In the genomic region with DNA sequence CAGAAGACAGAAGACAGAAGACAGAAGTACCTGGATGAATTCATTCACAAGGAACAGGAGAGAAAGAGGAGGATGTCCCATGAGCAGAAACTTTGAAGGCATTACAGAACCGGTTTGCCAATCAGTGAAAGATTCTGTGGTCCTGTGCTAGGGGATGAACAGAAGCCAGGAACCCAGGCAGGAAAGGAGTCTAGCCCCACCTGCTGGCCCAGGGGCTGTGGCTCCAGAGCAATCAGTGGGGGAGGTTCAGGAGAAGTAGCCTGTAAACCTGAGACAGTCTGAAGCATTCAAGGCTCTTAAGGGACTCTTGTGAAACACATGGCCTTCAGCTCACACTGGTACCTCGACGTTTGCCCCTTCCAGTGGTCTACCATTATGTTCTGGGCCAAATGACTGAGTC, we compare ENCODE assay signal across 10 mouse cellular contexts. TPM values are rescaled to one million over a fixed set of nuclear protein-coding genes. Genes with fewer than 3 reads are reported as not detected.
DNase-seq lines count a peak whose midpoint lies in the region; ATAC-seq and TF ChIP-seq lines count a peak whose summit lies in the region.
"Had no signal": no experiment of that assay in that cellular context is flagged by ENCODE, and none has a peak within 500 bp of the region (broad histone marks: within the 10 kb centered on the region; RNA-seq: fewer than 3 reads in every experiment).

No protein-coding gene starts in this region.

- no peaks in the 10 kb centered on the region for H3K9me3 ChIP-seq in intestine, postnatal 0 days (ENCODE audit: control insufficient read depth)
- H3K9me3 ChIP-seq in intestine, embryonic 16.5 days (ENCODE audit: control insufficient read depth, low read length) = no peaks in the 10 kb centered on the region
- H3K9me3 ChIP-seq: limb, embryonic 13.5 days had no signal

- WGBS in intestine, postnatal 0 days = 32% methylated on average over 3 of the region's 3 CpGs
- 39% methylated on average over 3 of the region's 3 CpGs for WGBS in intestine, embryonic 16.5 days

- no peak overlapping the region for H3K27ac ChIP-seq in intestine, postnatal 0 days (ENCODE audit: low read depth, low read length)
- H3K27ac ChIP-seq in intestine, embryonic 16.5 days (ENCODE audit: low read length) = no peak overlapping the region
- H3K27ac ChIP-seq: limb, embryonic 13.5 days had no signal

- H3K36me3 ChIP-seq in intestine, postnatal 0 days (ENCODE audit: control insufficient read depth, insufficient read depth) = no peaks in the 10 kb centered on the region
- H3K36me3 ChIP-seq in intestine, embryonic 16.5 days (ENCODE audit: control insufficient read depth, insufficient read depth, low read length) = no peaks in the 10 kb centered on the region
- H3K36me3 ChIP-seq: limb, embryonic 13.5 days had no signal

- TF ChIP-seq CTCF in intestine, postnatal 0 days (IDR thresholded peaks at IDR 0.05; ENCODE audit: low read depth) = peak; percentile 67

- DNase-seq in 3T3-L1 (ENCODE audit: low read depth, low spot score) = peak; percentile 16
- DNase-seq in ES-CJ7 (ENCODE audit: low read depth, low spot score) = peak; percentile 50
- DNase-seq in kidney, postnatal 10 days = peak; percentile 58
- no peak for DNase-seq in cerebellum, adult 11 months
- no peak for DNase-seq in frontal cortex, postnatal 10 days (ENCODE audit: low spot score in 2 of 2)
- DNase-seq: cerebellum, postnatal 10 days had no signal

- no peak overlapping the region for H3K4me2 ChIP-seq in intestine, postnatal 0 days (replicated peaks; ENCODE audit: low read depth)
- no peak overlapping the region for H3K4me2 ChIP-seq in intestine, embryonic 16.5 days (ENCODE audit: low read depth, low read length)
- H3K4me2 ChIP-seq: limb, embryonic 13.5 days had no signal

- H3K4me3 ChIP-seq in intestine, postnatal 0 days (ENCODE audit: low read depth, low read length) = no peak overlapping the region
- no peak overlapping the region for H3K4me3 ChIP-seq in intestine, embryonic 16.5 days (ENCODE audit: low read length)
- H3K4me3 ChIP-seq: limb, embryonic 13.5 days had no signal

- peaks cover 19% of the 10 kb centered on the region for H3K27me3 ChIP-seq in intestine, postnatal 0 days (replicated peaks; ENCODE audit: control insufficient read depth, insufficient read depth, low read length)
- peaks cover 30% of the 10 kb centered on the region for H3K27me3 ChIP-seq in intestine, embryonic 16.5 days (replicated peaks; ENCODE audit: control insufficient read depth, insufficient read depth, low read length)

- no peak overlapping the region for H3K9ac ChIP-seq in intestine, postnatal 0 days (ENCODE audit: low read depth, low read length)
- H3K9ac ChIP-seq in intestine, embryonic 16.5 days (ENCODE audit: low read depth, low read length) = no peak overlapping the region
- H3K9ac ChIP-seq: limb, embryonic 13.5 days had no signal

- no peaks in the 10 kb centered on the region for H3K4me1 ChIP-seq in intestine, postnatal 0 days (replicated peaks; ENCODE audit: control insufficient read depth, insufficient read depth, low read length)
- H3K4me1 ChIP-seq in intestine, embryonic 16.5 days (ENCODE audit: control insufficient read depth, insufficient read depth, low read length) = peaks cover 7% of the 10 kb centered on the region; the same call in 1 of the 2 replicates

- no peak for ATAC-seq in intestine, postnatal 0 days
- no peak for ATAC-seq in intestine, embryonic 16.5 days

RNA-seq across cellular contexts. Expression of gene Flt4, which starts 22.1 kb away (rescaled TPM):
- 3.9 and 4.0 TPM in 2 replicates for polyA plus RNA-seq in intestine, postnatal 0 days (2015; fragmentation: Nextera tagmentation; extraction: Ambion mirVana)
- 4.0 and 4.3 TPM in 2 replicates for polyA plus RNA-seq in intestine, embryonic 16.5 days (2015; fragmentation: Nextera tagmentation; extraction: Ambion mirVana)

RNA-seq across cellular contexts. Expression of gene Scgb3a1, which starts 32.3 kb away (rescaled TPM):
- 3.2 and 4.4 TPM in 2 replicates for polyA plus RNA-seq in intestine, postnatal 0 days (2015; fragmentation: Nextera tagmentation; extraction: Ambion mirVana)
- polyA plus RNA-seq in intestine, embryonic 16.5 days (2015; fragmentation: Nextera tagmentation; extraction: Ambion mirVana) = not detected in 2 replicates
- polyA plus RNA-seq: limb, embryonic 13.5 days; stomach, embryonic 16.5 days had no signal

Comparison
In these comparisons a context has a peak if more than half of its experiments do, and no peak if none do; other contexts are left out.
1. DNase-seq: peak in 3T3-L1 (single experiment), ES-CJ7 (single experiment) and kidney, postnatal 10 days (single experiment); none in cerebellum, adult 11 months (single experiment) and frontal cortex, postnatal 10 days (0 of 2).